Mouse (Mus musculus) embryonic facial prominence, embryonic 11.5 days (tissue): ENCODE data around the gene St8sia6. TPM values are rescaled to one million over a fixed set of nuclear protein-coding genes. Genes with fewer than 3 reads are reported as not detected.
A peak's percentile ranks its signal among the peaks of the same experiment; 100 is the strongest.

Source experiments
- ATAC-seq: fragments of 200-750 bp; cut with Nextera tagmentation; replicated peaks from 2 replicates; pipeline ENCODE4 v1.8.0; 2017; ENCODE audit warnings: low read depth; ENCODE audit not compliant: insufficient number of reproducible peaks, low FRiP score, low TSS enrichment
- DNase-seq: peaks from one replicate; pipeline ENCODE4 v3.0.0-alpha.2; 2015; ENCODE audit warnings: low spot score
- H3K27ac ChIP-seq: fragments of 300-500 bp; sonication (generic); replicated peaks from 2 replicates; pipeline ENCODE4 v1.5.1; 2014; ENCODE audit warnings: mild to moderate bottlenecking, low read depth, low read length, control low read depth
- H3K27me3 ChIP-seq: fragments of 300-500 bp; sonication (generic); 2 replicates; pipeline ENCODE4 v1.6.1; 2014; ENCODE audit warnings: mild to moderate bottlenecking, low read length, moderate library complexity, mixed read lengths; ENCODE audit not compliant: control insufficient read depth, insufficient read depth
- H3K36me3 ChIP-seq: fragments of 300-500 bp; sonication (generic); replicated peaks from 2 replicates; pipeline ENCODE4 v1.6.1; 2014; ENCODE audit warnings: low read depth, mild to moderate bottlenecking, low read length, moderate library complexity, mixed read lengths; ENCODE audit not compliant: control insufficient read depth, insufficient read depth
- H3K4me1 ChIP-seq: fragments of 300-500 bp; sonication (generic); 2 replicates; pipeline ENCODE4 v1.6.1; 2014; ENCODE audit warnings: low read length, mixed read lengths; ENCODE audit not compliant: control insufficient read depth, insufficient read depth
- H3K4me2 ChIP-seq: fragments of 300-500 bp; sonication (generic); 2 replicates; pipeline ENCODE4 v1.6.1; 2014; ENCODE audit warnings: low read depth, mild to moderate bottlenecking, control low read depth, low read length, moderate library complexity
- H3K4me3 ChIP-seq: fragments of 300-500 bp; sonication (generic); 2 replicates; pipeline ENCODE4 v1.5.1; 2014; ENCODE audit warnings: low read depth, low read length, control low read depth
- H3K9ac ChIP-seq: fragments of 300-500 bp; sonication (generic); replicated peaks from 2 replicates; pipeline ENCODE4 v1.6.1; 2014; ENCODE audit warnings: mild to moderate bottlenecking, control low read depth, low read length
- H3K9me3 ChIP-seq: fragments of 300-500 bp; sonication (generic); replicated peaks from 2 replicates; pipeline ENCODE4 v1.6.1; 2016; ENCODE audit warnings: mild to moderate bottlenecking, low read length, inconsistent platforms, mixed read lengths; ENCODE audit not compliant: control insufficient read depth
- WGBS: fragments of 180-500 bp; shearing (Covaris S2); extraction: QIAGEN DNeasy Blood & Tissue Kit; methylation state at CpG from one replicate; pipeline ENCODE4 v1.1.7; 2014; 5-methylcytosine and 5-hydroxymethylcytosine counted together
- polyA plus RNA-seq: library from polyadenylated mRNA; unstranded; fragments of >200 nt; fragmentation: Nextera tagmentation; extraction: Ambion mirVana; gene quantifications from 2 replicates; pipeline ENCODE4 v1.2.1, GENCODE M21; 2014

The St8sia6 gene
- polyA plus RNA-seq, 1 experiment from 2014 or later: 1.6 TPM

DNA sequence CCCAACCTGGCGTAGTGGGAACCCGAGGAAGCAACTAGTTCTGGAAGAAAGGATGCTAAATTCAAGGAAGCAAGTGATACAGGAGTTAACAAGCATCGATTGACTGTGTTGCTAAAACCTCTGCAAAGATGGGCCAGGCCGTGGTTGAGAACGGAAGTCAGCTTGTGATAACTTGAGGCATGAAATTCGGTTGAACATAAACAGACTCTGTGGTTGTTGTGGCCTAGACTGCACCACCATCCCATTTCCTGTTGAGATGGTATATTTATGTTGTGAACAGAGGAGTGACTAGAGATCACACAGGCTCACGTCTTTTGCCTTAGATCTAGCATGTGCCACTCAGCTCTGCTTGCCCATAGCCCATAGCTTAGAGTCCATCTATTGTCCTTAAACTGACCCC is 36.5 kb downstream of the St8sia6 start:
- H3K36me3 ChIP-seq: no peaks in the 10 kb centered on the region
- H3K4me3 ChIP-seq: no peak overlapping the region
- H3K9ac ChIP-seq: no peak overlapping the region
- no peaks in the 10 kb centered on the region for H3K27me3 ChIP-seq
- 89% methylated on average over 7 of the region's 7 CpGs for WGBS
- no peak overlapping the region for H3K4me2 ChIP-seq
- ATAC-seq (no peak), DNase-seq (no peak)
- no peaks in the 10 kb centered on the region for H3K4me1 ChIP-seq
- H3K9me3 ChIP-seq: no peaks in the 10 kb centered on the region
- H3K27ac ChIP-seq: no peak overlapping the region

- WGBS: 84% methylated on average over 4 of the region's 4 CpGs
- H3K4me1 ChIP-seq: no peaks in the 10 kb centered on the region
- no peak overlapping the region for H3K9ac ChIP-seq
- H3K9me3 ChIP-seq: no peaks in the 10 kb centered on the region
- H3K4me3 ChIP-seq: no peak overlapping the region
- no peak for DNase-seq
- H3K36me3 ChIP-seq: no peaks in the 10 kb centered on the region
- ATAC-seq: no peak
- no peaks in the 10 kb centered on the region for H3K27me3 ChIP-seq
- no peak overlapping the region for H3K27ac ChIP-seq
- H3K4me2 ChIP-seq: no peak overlapping the region
These were observed 38.1 kb downstream of the St8sia6 start for GRCm38 (mm10) chr2:13755733-13756132.

GRCm38 (mm10) chr2:13751691-13752090 is 42.2 kb downstream of the St8sia6 start:
- no peaks in the 10 kb centered on the region for H3K36me3 ChIP-seq
- no peak overlapping the region for H3K9ac ChIP-seq
- WGBS: 81% methylated on average over 1 of the region's 1 CpGs
- no peak overlapping the region for H3K4me2 ChIP-seq
- no peak overlapping the region for H3K4me3 ChIP-seq
- no peaks in the 10 kb centered on the region for H3K27me3 ChIP-seq
- 0 out of 2 replicates have a peak, but pooled peaks have one; percentile 34 for ATAC-seq
- no peaks in the 10 kb centered on the region for H3K9me3 ChIP-seq
- H3K4me1 ChIP-seq: no peaks in the 10 kb centered on the region
- DNase-seq: no peak
- no peak overlapping the region for H3K27ac ChIP-seq

- H3K9ac ChIP-seq: no peak overlapping the region
- 67% methylated on average over 1 of the region's 1 CpGs for whole genome bisulfite sequencing
These were observed 43.1 kb downstream of the St8sia6 start for GRCm38 (mm10) chr2:13750777-13751176.

GRCm38 (mm10) chr2:13750089-13750488 is 43.8 kb downstream of the St8sia6 start:
- WGBS: 53% methylated on average over 1 of the region's 1 CpGs
- H3K27me3 ChIP-seq: no peaks in the 10 kb centered on the region
- ATAC-seq (no peak), DNase-seq (no peak)
- no peaks in the 10 kb centered on the region for H3K9me3 ChIP-seq
- H3K4me2 ChIP-seq: no peak overlapping the region
- no peak overlapping the region for H3K9ac ChIP-seq
- H3K4me3 ChIP-seq: no peak overlapping the region
- H3K36me3 ChIP-seq: no peaks in the 10 kb centered on the region
- no peak overlapping the region for H3K27ac ChIP-seq
- no peaks in the 10 kb centered on the region for H3K4me1 ChIP-seq

More at GRCm38 (mm10) chr2:13750777-13751176, 43.1 kb downstream of the St8sia6 start:
- no peaks in the 10 kb centered on the region for H3K9me3 ChIP-seq
- H3K4me1 ChIP-seq: no peaks in the 10 kb centered on the region
- no peaks in the 10 kb centered on the region for H3K27me3 ChIP-seq
- H3K36me3 ChIP-seq: no peaks in the 10 kb centered on the region
- ATAC-seq (no peak), DNase-seq (no peak)
- no peak overlapping the region for H3K27ac ChIP-seq
- no peak overlapping the region for H3K4me2 ChIP-seq
- no peak overlapping the region for H3K4me3 ChIP-seq

DNA sequence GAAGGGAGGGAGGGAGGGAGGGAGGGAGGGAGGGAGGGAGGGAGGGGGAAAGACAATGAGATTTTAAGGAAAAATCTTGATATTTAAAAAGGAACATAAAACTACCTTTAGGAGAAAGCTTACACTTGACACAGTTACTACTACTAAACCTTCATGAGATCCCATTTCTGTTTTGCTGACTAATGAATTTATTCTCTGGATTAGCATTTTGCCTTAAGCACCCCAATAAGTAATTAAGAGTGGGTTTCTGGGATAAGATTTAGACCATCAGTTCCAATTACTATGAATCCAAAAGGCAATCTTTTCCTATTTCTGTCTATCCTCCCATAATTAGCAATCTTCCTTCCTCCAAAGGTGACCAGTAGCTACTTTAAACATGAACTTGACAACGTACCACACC is 44.7 kb downstream of the St8sia6 start:
- DNase-seq (no peak), ATAC-seq (no peak)
- no peak overlapping the region for H3K4me3 ChIP-seq
- no peaks in the 10 kb centered on the region for H3K4me1 ChIP-seq
- H3K27ac ChIP-seq: no peak overlapping the region
- no peak overlapping the region for H3K9ac ChIP-seq
- WGBS: 78% methylated on average over 1 of the region's 1 CpGs
- H3K36me3 ChIP-seq: no peaks in the 10 kb centered on the region
- no peak overlapping the region for H3K4me2 ChIP-seq
- no peaks in the 10 kb centered on the region for H3K9me3 ChIP-seq
- H3K27me3 ChIP-seq: no peaks in the 10 kb centered on the region

DNA sequence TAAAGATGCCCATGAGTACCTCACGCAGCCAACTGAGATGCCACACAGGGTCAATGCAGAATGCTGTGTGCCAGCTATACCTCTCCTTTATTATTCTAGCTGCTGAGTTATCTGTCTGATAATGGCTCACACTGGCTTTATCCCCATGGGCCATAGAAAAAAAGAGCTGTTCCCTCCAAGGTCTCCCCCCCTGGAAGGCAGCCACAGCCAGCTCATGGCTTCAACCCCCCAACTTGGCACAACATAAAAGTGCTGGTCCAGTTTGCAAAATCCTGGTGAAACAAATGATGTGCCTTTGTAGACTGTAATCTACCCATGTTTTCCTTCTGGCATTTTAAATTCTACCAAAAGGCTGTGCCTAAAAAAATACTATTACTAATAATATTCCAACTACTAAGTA is 46.3 kb downstream of the St8sia6 start:
- ATAC-seq (no peak), DNase-seq (no peak)
- 94% methylated on average over 1 of the region's 1 CpGs for WGBS
- no peaks in the 10 kb centered on the region for H3K27me3 ChIP-seq
- no peaks in the 10 kb centered on the region for H3K4me1 ChIP-seq
- no peaks in the 10 kb centered on the region for H3K36me3 ChIP-seq
- H3K4me3 ChIP-seq: no peak overlapping the region
- H3K9me3 ChIP-seq: no peaks in the 10 kb centered on the region
- H3K4me2 ChIP-seq: no peak overlapping the region
- no peak overlapping the region for H3K9ac ChIP-seq
- H3K27ac ChIP-seq: no peak overlapping the region

DNA sequence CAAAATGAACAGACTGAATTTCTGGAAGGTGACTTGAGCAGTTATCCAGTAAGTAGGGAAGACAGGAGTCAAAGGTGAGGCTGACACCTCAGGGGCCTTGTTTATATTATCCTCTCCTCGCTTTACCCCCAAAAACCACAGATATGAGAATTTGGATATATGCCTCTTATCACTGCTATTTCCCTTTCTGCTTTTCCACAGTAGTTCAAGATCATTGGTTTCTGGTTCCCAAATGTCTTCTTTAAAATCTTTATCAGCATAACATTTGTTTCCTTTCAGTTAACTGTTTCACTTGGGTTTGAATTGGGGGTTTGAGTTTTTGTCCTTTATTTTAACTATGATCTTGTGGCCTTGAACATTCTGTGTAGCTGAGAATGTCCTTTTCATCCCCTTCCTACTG is 47.8 kb downstream of the St8sia6 start:
- Histone ChIP-seq H3K4me3 (no peak overlapping the region), H3K9ac (no peak overlapping the region), H3K27me3 (no peaks in the 10 kb centered on the region), H3K4me1 (no peaks in the 10 kb centered on the region), H3K27ac (no peak overlapping the region), H3K9me3 (no peaks in the 10 kb centered on the region), H3K4me2 (no peak overlapping the region), H3K36me3 (no peaks in the 10 kb centered on the region)
- WGBS: 76% methylated on average over 1 of the region's 1 CpGs
- DNase-seq (no peak), ATAC-seq (no peak)
